Mouse (Mus musculus) cerebellum, postnatal 10 days (tissue): ENCODE results near the gene Rfx7.
"Not testable (repeated sequence)": the region's sequence is repeated elsewhere in the genome, so short reads cannot be mapped to it uniquely, and the experiment has no call there.

Source experiments
- DNase-seq, 2 experiments: peaks; one replicate each; pipeline ENCODE4 v3.0.0; 2021; ENCODE audit warnings: mixed read lengths in 2 of 2

Rfx7 gene

DNA sequence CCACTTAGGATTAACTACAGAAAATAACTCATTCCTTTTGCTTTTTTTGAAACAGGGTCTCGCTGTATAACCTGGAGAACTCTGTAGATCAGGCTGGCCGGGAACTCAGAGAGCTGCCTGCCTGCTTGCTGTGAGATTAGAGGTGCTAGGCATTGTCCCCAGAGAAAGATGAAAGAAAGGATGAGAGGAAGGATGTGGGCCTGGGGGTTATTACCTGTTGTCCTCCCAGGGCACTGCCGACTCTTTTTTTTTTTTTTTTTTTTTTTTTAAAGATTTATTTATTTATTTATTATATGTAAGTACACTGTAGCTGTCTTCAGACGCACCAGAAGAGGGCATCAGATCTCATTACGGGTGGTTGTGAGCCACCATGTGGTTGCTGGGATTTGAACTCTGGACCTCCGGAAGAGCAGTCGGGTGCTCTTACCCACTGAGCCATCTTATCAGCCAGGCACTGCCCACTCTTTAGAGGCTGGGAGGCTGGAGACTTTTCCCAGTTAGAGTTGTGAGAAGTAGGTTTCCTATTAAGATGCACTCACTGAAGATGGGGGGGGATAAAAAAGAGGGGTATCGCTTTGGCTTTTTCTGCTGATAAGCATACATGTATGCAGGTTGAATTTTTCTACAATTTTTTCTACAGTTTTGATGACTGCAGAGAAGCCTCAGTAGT, 134.4 kb downstream of the Rfx7 start:
- DNase-seq: not testable (repeated sequence)

DNA sequence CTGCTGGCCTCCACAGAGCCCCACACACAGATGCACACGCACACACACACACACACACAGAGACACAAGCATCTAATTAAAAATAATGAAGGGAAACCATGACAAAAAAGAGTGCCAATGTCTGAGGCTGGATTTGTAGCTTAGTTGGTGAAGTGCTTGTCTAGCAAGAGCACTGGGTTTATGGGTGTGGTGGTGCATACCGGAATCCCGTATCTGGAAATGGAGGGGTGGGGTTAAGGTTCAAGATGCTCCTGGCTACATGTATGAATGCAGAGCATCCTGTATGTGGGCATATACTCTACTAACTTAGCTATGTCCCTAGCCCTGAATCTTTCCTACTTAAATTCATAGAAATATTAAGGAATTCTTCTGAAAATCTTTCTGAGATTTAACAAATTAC, 135.1 kb downstream of the Rfx7 start:
- no peak for DNase-seq

GRCm38 (mm10) chr9:72669383-72669782, 137.3 kb downstream of the Rfx7 start:
- peak; percentile 43 to 45 for DNase-seq

DNA sequence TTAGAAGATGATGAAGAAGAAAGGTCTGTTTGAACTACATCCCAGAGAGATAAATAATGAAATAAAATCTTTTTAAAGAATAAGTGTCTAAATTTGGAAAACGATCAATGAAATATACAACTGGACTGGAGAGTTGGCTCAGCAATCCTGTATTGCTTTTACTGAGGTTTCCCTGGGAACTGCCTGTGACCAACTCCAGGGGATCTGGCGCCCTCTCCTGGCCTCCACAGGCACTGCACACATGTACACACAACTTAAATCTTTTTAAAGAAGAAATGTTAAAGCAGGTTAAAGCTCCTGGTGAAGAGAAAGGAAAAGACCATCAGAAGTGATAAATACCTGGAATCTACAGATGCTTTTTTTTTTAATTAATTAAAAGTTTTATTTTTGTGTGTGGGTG, 140.3 kb downstream of the Rfx7 start:
- DNase-seq: peak; percentile 91 to 95
